Mouse (Mus musculus) layer of hippocampus, postnatal 10 days (tissue): Measurements from ENCODE around the gene Mgst1. TPM values are rescaled to one million over a fixed set of nuclear protein-coding genes. Genes with fewer than 3 reads are reported as not detected.

Experiments
- total RNA-seq, 2 experiments: library from RNA; stranded (reverse); gene quantifications; 2 replicates each; pipeline ENCODE4 v1.2.3; 2021

Mgst1 gene
- total RNA-seq, 2 experiments from 2014 or later = 10.1 to 12.7 TPM

Other genes with a start within 250 kb of the Mgst1 start
- not detected for gene Slc15a5, start 60.4 kb upstream of the Mgst1 start, total RNA-seq